Mouse (Mus musculus) midbrain, postnatal 0 days (tissue): Measurements from ENCODE around the gene Krtap19-2. TPM values are rescaled to one million over a fixed set of nuclear protein-coding genes. Genes with fewer than 3 reads are reported as not detected.

Experiments used
- ATAC-seq: fragments of 200-750 bp; cut with Nextera tagmentation; 2 replicates; pipeline ENCODE4 v1.8.0; 2017; ENCODE audit warnings: moderate number of reproducible peaks, mild to moderate bottlenecking, moderate TSS enrichment, moderate library complexity; ENCODE audit not compliant: low FRiP score
- DNase-seq: peaks from one replicate; pipeline ENCODE4 v3.0.0-alpha.2; 2015; ENCODE audit warnings: low spot score
- H3K27ac ChIP-seq: fragments of 300-500 bp; sonication (generic); 2 replicates; pipeline ENCODE4 v1.5.1; 2014; ENCODE audit warnings: low read depth, mild to moderate bottlenecking, low read length, mixed read lengths
- H3K27me3 ChIP-seq: fragments of 300-500 bp; sonication (generic); 2 replicates; pipeline ENCODE4 v1.6.1; 2014; ENCODE audit warnings: low read length, control low read depth, mixed read lengths; ENCODE audit not compliant: insufficient read depth
- H3K36me3 ChIP-seq: fragments of 300-500 bp; sonication (generic); 2 replicates; pipeline ENCODE4 v1.6.1; 2014; ENCODE audit warnings: low read length, control low read depth, mixed read lengths; ENCODE audit not compliant: insufficient read depth
- H3K4me1 ChIP-seq: fragments of 300-500 bp; sonication (generic); 2 replicates; pipeline ENCODE4 v1.6.1; 2014; ENCODE audit warnings: mild to moderate bottlenecking, control low read depth, antibody characterized with exemption, low read length, mixed read lengths; ENCODE audit not compliant: insufficient read depth
- H3K4me2 ChIP-seq: fragments of 300-500 bp; sonication (generic); 2 replicates; pipeline ENCODE4 v1.6.1; 2014; ENCODE audit warnings: low read depth, mild to moderate bottlenecking, low read length, mixed read lengths; ENCODE audit not compliant: poor library complexity, severe bottlenecking
- H3K4me3 ChIP-seq: fragments of 300-500 bp; sonication (generic); 2 replicates; pipeline ENCODE4 v1.5.1; 2014; ENCODE audit warnings: low read depth, mild to moderate bottlenecking, low read length, moderate library complexity
- H3K9ac ChIP-seq: fragments of 300-500 bp; sonication (generic); replicated peaks from 2 replicates; pipeline ENCODE4 v1.6.1; 2014; ENCODE audit warnings: mild to moderate bottlenecking, low read length, moderate library complexity, mixed read lengths; ENCODE audit not compliant: poor library complexity, severe bottlenecking
- H3K9me3 ChIP-seq: fragments of 300-500 bp; sonication (generic); 2 replicates; pipeline ENCODE4 v1.6.1; 2016; ENCODE audit warnings: low read length, control low read depth
- CTCF ChIP-seq: IDR thresholded peaks from 2 replicates; pipeline ENCODE4 v1.5.1; 2016; ENCODE audit warnings: antibody characterized with exemption, mild to moderate bottlenecking
- WGBS: fragments of 180-500 bp; shearing (Covaris S2); extraction: QIAGEN DNeasy Blood & Tissue Kit; methylation state at CpG from one replicate; pipeline ENCODE4 v1.1.7; 2014; 5-methylcytosine and 5-hydroxymethylcytosine counted together
- polyA plus RNA-seq: library from polyadenylated mRNA; unstranded; fragments of >200 nt; fragmentation: Nextera tagmentation; extraction: Ambion mirVana; gene quantifications from 2 replicates; pipeline ENCODE4 v1.2.1, GENCODE M21; 2015
- total RNA-seq: library from RNA; depleted of rRNA; stranded (reverse); fragments of >200 nt; gene quantifications from 2 replicates; pipeline ENCODE4 v1.2.3, GENCODE M21; 2014; rRNA removed

Krtap19-2 gene
- total RNA-seq (not detected in 2 replicates), polyA plus RNA-seq (not detected in 2 replicates)

- no peaks in the 10 kb centered on the region for H3K36me3 ChIP-seq
- no peak within 1 kb of the TSS for H3K4me2 ChIP-seq
- no peak within 1 kb of the TSS for H3K4me3 ChIP-seq
- H3K27ac ChIP-seq = no peak within 1 kb of the TSS
- H3K9ac ChIP-seq = no peak within 1 kb of the TSS
- H3K27me3 ChIP-seq = no peaks in the 10 kb centered on the region
- no peak for ATAC-seq
- WGBS = 96% methylated on average over 3 of the region's 3 CpGs
- no peak for DNase-seq
- H3K4me1 ChIP-seq = no peaks in the 10 kb centered on the region
- H3K9me3 ChIP-seq = no peaks in the 10 kb centered on the region
- no peak for TF ChIP-seq CTCF
Measured at GRCm38 (mm10) chr16:88874169-88874568, at the start of gene Krtap19-2. Gene Krtap19-2 (minus strand): TSS chr16:88874269.

GRCm38 (mm10) chr16:88896357-88896756, 22.3 kb upstream of the Krtap19-2 start, which contains the start of gene Krtap19-5:
Gene Krtap19-5 (minus strand): TSS chr16:88896457.
- no peaks in the 10 kb centered on the region for H3K9me3 ChIP-seq
- no peak for DNase-seq
- 93% methylated on average over 6 of the region's 6 CpGs for WGBS

GRCm38 (mm10) chr16:88886870-88887269, 12.8 kb upstream of the Krtap19-2 start:
- no peaks in the 10 kb centered on the region for H3K9me3 ChIP-seq
- no peaks in the 10 kb centered on the region for H3K4me1 ChIP-seq
- no peak for DNase-seq
- H3K4me3 ChIP-seq = no peak overlapping the region
- ATAC-seq = no peak
- 92% methylated on average over 6 of the region's 6 CpGs for WGBS
- H3K27ac ChIP-seq = no peak overlapping the region
- no peaks in the 10 kb centered on the region for H3K27me3 ChIP-seq
- H3K9ac ChIP-seq = no peak overlapping the region
- no peaks in the 10 kb centered on the region for H3K36me3 ChIP-seq
- TF ChIP-seq CTCF = no peak
- H3K4me2 ChIP-seq = no peak overlapping the region

More at GRCm38 (mm10) chr16:88896357-88896756, 22.3 kb upstream of the Krtap19-2 start, which contains the start of gene Krtap19-5:
- no peak for ATAC-seq
- H3K4me3 ChIP-seq = no peak within 1 kb of the TSS
- no peaks in the 10 kb centered on the region for H3K27me3 ChIP-seq
- H3K9ac ChIP-seq = no peak within 1 kb of the TSS
- H3K4me1 ChIP-seq = no peaks in the 10 kb centered on the region
- TF ChIP-seq CTCF = no peak
- no peak within 1 kb of the TSS for H3K4me2 ChIP-seq
- no peaks in the 10 kb centered on the region for H3K36me3 ChIP-seq
- no peak within 1 kb of the TSS for H3K27ac ChIP-seq

GRCm38 (mm10) chr16:88884989-88885388, 10.9 kb upstream of the Krtap19-2 start, which contains the start of gene Krtap19-4:
Gene Krtap19-4 (minus strand): TSS chr16:88885089.
- Histone ChIP-seq H3K9me3 (no peaks in the 10 kb centered on the region), H3K4me2 (no peak within 1 kb of the TSS), H3K36me3 (no peaks in the 10 kb centered on the region), H3K27me3 (no peaks in the 10 kb centered on the region), H3K9ac (no peak within 1 kb of the TSS), H3K4me3 (no peak within 1 kb of the TSS), H3K4me1 (no peaks in the 10 kb centered on the region), H3K27ac (no peak within 1 kb of the TSS)
- ATAC-seq (no peak), DNase-seq (no peak)
- no peak for TF ChIP-seq CTCF
- WGBS = 93% methylated on average over 5 of the region's 5 CpGs

- ATAC-seq (no peak), DNase-seq (no peak)
- no peaks in the 10 kb centered on the region for H3K9me3 ChIP-seq
- H3K36me3 ChIP-seq = no peaks in the 10 kb centered on the region
- H3K4me1 ChIP-seq = no peaks in the 10 kb centered on the region
- no peak within 1 kb of the TSS for H3K9ac ChIP-seq
- H3K4me3 ChIP-seq = no peak within 1 kb of the TSS
- no peak for TF ChIP-seq CTCF
- WGBS = 95% methylated on average over 2 of the region's 2 CpGs
- H3K27me3 ChIP-seq = no peaks in the 10 kb centered on the region
- H3K27ac ChIP-seq = no peak within 1 kb of the TSS
- H3K4me2 ChIP-seq = no peak within 1 kb of the TSS
Measured at GRCm38 (mm10) chr16:88877938-88878337, 3.9 kb upstream of the Krtap19-2 start, which contains the start of gene Krtap19-3. Gene Krtap19-3 (minus strand): TSS chr16:88878038.

- Histone ChIP-seq H3K27ac (no peak within 1 kb of the TSS), H3K36me3 (no peaks in the 10 kb centered on the region), H3K9ac (no peak within 1 kb of the TSS), H3K4me1 (no peaks in the 10 kb centered on the region), H3K4me2 (no peak within 1 kb of the TSS), H3K4me3 (no peak within 1 kb of the TSS), H3K27me3 (no peaks in the 10 kb centered on the region), H3K9me3 (no peaks in the 10 kb centered on the region)
- TF ChIP-seq CTCF = no peak
- no peak for DNase-seq
- WGBS = 88% methylated on average over 6 of the region's 6 CpGs
- no peak for ATAC-seq
Measured at GRCm38 (mm10) chr16:88869311-88869710, 4.8 kb downstream of the Krtap19-2 start, which contains the start of gene Krtap19-1. Gene Krtap19-1 (minus strand): TSS chr16:88869411.
